Mouse (Mus musculus) right cerebral cortex, postnatal 36 days (tissue): ENCODE measurements around the gene Tspan2.

Experiments used
- DNase-seq, 2 experiments: peaks; one replicate each; pipeline ENCODE4 v3.0.0; 2022; ENCODE audit warnings: low spot score in 2 of 2, mixed read lengths in 1 of 2

The Tspan2 gene

GRCm38 (mm10) chr3:102733936-102734312 is 405 bp upstream of the Tspan2 start:
- DNase-seq = no peak

- no peak for DNase-seq
These were observed 766 bp downstream of the Tspan2 start for GRCm38 (mm10) chr3:102735031-102735558.

- DNase-seq = no peak
These were observed 1.3 kb downstream of the Tspan2 start for GRCm38 (mm10) chr3:102735638-102736037.

- no peak for DNase-seq
These were observed 2.1 kb downstream of the Tspan2 start for GRCm38 (mm10) chr3:102736436-102736835.

GRCm38 (mm10) chr3:102737106-102737505 is 2.8 kb downstream of the Tspan2 start:
- DNase-seq = no peak

GRCm38 (mm10) chr3:102738161-102738901 is 4.0 kb downstream of the Tspan2 start:
- DNase-seq = no peak

GRCm38 (mm10) chr3:102738926-102739325 is 4.6 kb downstream of the Tspan2 start:
- no peak for DNase-seq

GRCm38 (mm10) chr3:102742725-102743124 is 8.4 kb downstream of the Tspan2 start:
- DNase-seq = no peak

GRCm38 (mm10) chr3:102743202-102743601 is 8.9 kb downstream of the Tspan2 start:
- no peak for DNase-seq

GRCm38 (mm10) chr3:102743781-102744471 is 9.6 kb downstream of the Tspan2 start:
- no peak for DNase-seq

- DNase-seq = no peak
These were observed 10.3 kb downstream of the Tspan2 start for GRCm38 (mm10) chr3:102744657-102745056.

GRCm38 (mm10) chr3:102746174-102746573 is 11.8 kb downstream of the Tspan2 start:
- DNase-seq = no peak

- no peak for DNase-seq
These were observed 13.7 kb downstream of the Tspan2 start for GRCm38 (mm10) chr3:102748038-102748437.

GRCm38 (mm10) chr3:102748686-102749085 is 14.4 kb downstream of the Tspan2 start:
- no peak for DNase-seq

GRCm38 (mm10) chr3:102751136-102751535 is 16.8 kb downstream of the Tspan2 start:
- no peak for DNase-seq

- no peak for DNase-seq
These were observed 17.2 kb downstream of the Tspan2 start for GRCm38 (mm10) chr3:102751536-102751935.

- no peak for DNase-seq
These were observed 17.7 kb downstream of the Tspan2 start for GRCm38 (mm10) chr3:102752053-102752452.

- DNase-seq = no peak
These were observed 18.1 kb downstream of the Tspan2 start for GRCm38 (mm10) chr3:102752457-102752856.

GRCm38 (mm10) chr3:102755801-102756200 is 21.5 kb downstream of the Tspan2 start:
- no peak for DNase-seq

GRCm38 (mm10) chr3:102757019-102757418 is 22.7 kb downstream of the Tspan2 start:
- no peak for DNase-seq

- DNase-seq = no peak
These were observed 25.9 kb downstream of the Tspan2 start for GRCm38 (mm10) chr3:102760236-102760635.

GRCm38 (mm10) chr3:102762388-102762787 is 28.1 kb downstream of the Tspan2 start:
- no peak for DNase-seq
